Mouse (Mus musculus): Measurements from ENCODE around the gene Gm44805. TPM values are rescaled to one million over a fixed set of nuclear protein-coding genes. Genes with fewer than 3 reads are reported as not detected.

Gene Gm44805
- polyA plus RNA-seq, 1 experiment: not detected

DNA sequence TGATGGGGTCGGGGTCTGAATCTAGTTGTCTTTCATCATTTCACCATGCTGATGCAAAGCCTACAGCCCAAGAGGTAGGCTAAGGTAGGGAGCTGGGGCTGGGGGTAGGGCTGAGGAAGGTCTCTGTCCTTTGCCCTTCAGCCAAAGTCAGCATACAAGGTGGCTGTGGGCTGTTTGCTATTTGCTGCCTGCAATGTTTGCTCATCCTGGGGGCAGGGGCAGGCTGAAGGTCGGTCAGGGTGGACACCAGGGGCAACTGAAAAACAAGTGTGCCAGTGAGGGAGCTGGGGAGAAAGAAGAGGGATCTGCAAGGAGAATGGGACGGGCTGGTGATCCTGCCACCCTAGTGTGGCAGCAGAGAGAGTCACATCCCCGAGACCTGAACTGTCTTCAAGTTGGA, 4.2 kb upstream of the Gm44805 start:
- Histone ChIP-seq H3K4me3 (ENCODE audit: insufficient read depth, low read length) (no peak overlapping the region), H3K27ac (ENCODE audit: insufficient read depth, low read length) (no peak overlapping the region), H3K4me1 (ENCODE audit: control insufficient read depth, insufficient read depth, low read length) (no peaks in the 10 kb centered on the region)
- TF ChIP-seq POLR2A (IDR thresholded peaks at IDR 0.05; ENCODE audit: low read depth, low read length) (no peak), CTCF (IDR thresholded peaks at IDR 0.05; ENCODE audit: borderline replicate concordance, insufficient read depth, low read length) (no peak)

DNA sequence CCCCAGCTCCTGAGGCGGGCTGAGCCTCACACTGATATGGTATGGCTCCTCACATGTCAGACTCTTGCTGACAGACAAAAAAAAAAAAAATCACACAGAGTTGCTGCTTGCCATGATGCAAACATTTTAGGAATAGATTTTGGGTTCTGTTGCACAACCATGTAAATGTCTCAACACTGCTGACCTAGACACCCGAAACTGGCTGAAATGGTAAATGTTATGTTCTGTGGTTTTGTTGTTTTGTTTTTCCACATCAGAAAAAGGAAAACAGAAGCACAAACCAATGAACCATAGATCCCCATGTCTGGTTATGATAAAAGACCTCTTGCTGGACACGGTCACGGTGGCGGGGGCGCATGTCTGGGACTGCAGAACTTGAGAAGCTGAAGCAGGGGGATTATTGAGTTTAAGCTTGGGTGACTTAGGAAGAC, 2.6 kb upstream of the Gm44805 start:
- Histone ChIP-seq H3K4me1 (ENCODE audit: control insufficient read depth, insufficient read depth, low read length) (no peaks in the 10 kb centered on the region), H3K4me3 (ENCODE audit: insufficient read depth, low read length) (no peak overlapping the region), H3K27ac (ENCODE audit: insufficient read depth, low read length) (no peak overlapping the region)
- TF ChIP-seq POLR2A (IDR thresholded peaks at IDR 0.05; ENCODE audit: low read depth, low read length): no peak
- no peak for TF ChIP-seq CTCF (IDR thresholded peaks at IDR 0.05; ENCODE audit: borderline replicate concordance, insufficient read depth, low read length)

DNA sequence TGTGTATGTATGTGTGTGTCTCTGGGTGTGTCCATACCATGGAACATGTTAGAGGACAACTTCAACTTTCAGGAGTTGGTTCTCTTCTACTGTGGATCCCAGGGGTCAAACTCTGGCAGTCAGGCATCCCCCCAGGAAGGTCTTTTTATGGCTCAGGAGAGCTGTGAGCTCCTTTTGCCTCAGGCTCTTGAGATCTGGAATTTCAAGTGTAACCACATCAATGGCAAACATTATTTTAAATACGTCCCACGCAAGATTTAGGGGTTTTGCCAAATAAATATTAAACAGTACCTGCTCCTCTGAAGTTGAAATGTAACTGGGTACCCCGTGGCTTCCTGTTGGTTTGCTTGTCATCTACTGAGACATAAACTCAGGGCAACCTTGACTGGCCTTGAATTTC, 1.8 kb upstream of the Gm44805 start:
- Histone ChIP-seq H3K4me3 (ENCODE audit: insufficient read depth, low read length) (no peak overlapping the region), H3K27ac (ENCODE audit: insufficient read depth, low read length) (no peak overlapping the region), H3K4me1 (ENCODE audit: control insufficient read depth, insufficient read depth, low read length) (no peaks in the 10 kb centered on the region)
- no peak for TF ChIP-seq POLR2A (IDR thresholded peaks at IDR 0.05; ENCODE audit: low read depth, low read length)
- TF ChIP-seq CTCF (IDR thresholded peaks at IDR 0.05; ENCODE audit: borderline replicate concordance, insufficient read depth, low read length): no peak

DNA sequence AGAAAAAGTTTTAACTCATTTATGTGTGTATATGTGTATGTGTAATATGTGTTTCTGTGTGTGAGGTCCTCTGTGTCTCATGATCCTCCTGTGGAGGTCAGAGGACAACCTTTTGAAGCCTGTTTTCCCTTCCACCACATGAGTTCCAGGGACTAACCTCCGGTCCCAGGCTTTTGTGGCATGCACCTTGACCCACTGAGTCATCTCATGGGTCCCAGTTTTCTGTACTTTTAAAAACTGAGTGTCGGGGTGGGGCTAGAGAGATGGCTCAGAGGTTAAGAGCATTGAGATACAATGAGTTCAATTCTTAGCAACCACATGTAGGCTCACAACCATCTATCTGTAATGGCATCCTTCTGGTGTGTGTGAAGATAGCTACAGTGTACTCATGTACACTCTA, 521 bp downstream of the Gm44805 start:
- Histone ChIP-seq H3K27ac (ENCODE audit: insufficient read depth, low read length) (no peak overlapping the region), H3K4me3 (ENCODE audit: insufficient read depth, low read length) (no peak overlapping the region), H3K4me1 (ENCODE audit: control insufficient read depth, insufficient read depth, low read length) (no peaks in the 10 kb centered on the region)
- TF ChIP-seq POLR2A (IDR thresholded peaks at IDR 0.05; ENCODE audit: low read depth, low read length): no peak
- no peak for TF ChIP-seq CTCF (IDR thresholded peaks at IDR 0.05; ENCODE audit: borderline replicate concordance, insufficient read depth, low read length)

DNA sequence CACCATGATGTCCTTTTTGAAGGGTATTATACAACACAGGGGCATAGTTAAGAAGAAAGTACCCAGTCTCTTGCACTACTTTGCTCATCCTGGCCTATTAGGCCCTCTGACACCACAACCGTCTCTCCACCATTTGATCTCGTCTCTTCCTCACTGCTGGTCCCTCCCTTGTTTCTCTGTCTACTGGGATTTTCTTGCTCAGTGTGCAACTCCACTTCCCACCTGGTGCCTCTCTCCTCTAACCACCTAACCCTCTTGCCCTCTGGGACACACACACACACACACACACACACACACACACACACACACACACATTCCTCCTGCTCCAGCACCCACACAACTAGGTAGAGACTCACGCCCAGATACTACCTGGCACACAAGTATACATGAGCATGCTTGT, 2.3 kb downstream of the Gm44805 start:
- no peak for TF ChIP-seq CTCF (IDR thresholded peaks at IDR 0.05; ENCODE audit: borderline replicate concordance, insufficient read depth, low read length)
- TF ChIP-seq POLR2A (IDR thresholded peaks at IDR 0.05; ENCODE audit: low read depth, low read length): no peak
- Histone ChIP-seq H3K4me3 (ENCODE audit: insufficient read depth, low read length) (no peak overlapping the region), H3K4me1 (ENCODE audit: control insufficient read depth, insufficient read depth, low read length) (no peaks in the 10 kb centered on the region), H3K27ac (ENCODE audit: insufficient read depth, low read length) (no peak overlapping the region)

DNA sequence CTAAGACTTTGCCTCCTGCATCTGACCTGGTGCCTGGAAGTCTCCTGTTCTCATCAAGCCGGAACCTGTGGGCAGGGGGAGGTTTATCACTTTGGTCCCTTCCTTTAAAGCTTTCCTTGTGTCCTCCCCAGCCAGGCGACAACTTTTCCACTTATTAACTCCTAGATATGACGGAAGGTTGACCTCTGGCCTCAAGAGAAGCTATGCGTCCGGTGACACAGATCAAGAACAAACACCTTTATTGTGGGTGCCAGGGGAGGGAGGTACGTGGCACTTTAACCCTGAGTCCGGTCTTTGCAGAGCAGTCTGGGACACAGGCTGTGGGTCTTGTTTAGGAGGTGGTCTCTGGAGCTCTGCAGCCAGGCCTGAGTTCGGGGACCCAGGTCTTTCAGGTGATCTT, 3.4 kb downstream of the Gm44805 start, which contains the start of gene Apoc2:
TSS of gene Apoc2 (minus strand) at position 70 of the 400 bp plus-strand sequence.
- Histone ChIP-seq H3K27ac (ENCODE audit: insufficient read depth, low read length) (no peak within 1 kb of the TSS), H3K4me1 (ENCODE audit: control insufficient read depth, insufficient read depth, low read length) (no peaks in the 10 kb centered on the region), H3K4me3 (ENCODE audit: insufficient read depth, low read length) (no peak within 1 kb of the TSS)
- TF ChIP-seq POLR2A (IDR thresholded peaks at IDR 0.05; ENCODE audit: low read depth, low read length) (no peak), CTCF (IDR thresholded peaks at IDR 0.05; ENCODE audit: borderline replicate concordance, insufficient read depth, low read length) (no peak)

DNA sequence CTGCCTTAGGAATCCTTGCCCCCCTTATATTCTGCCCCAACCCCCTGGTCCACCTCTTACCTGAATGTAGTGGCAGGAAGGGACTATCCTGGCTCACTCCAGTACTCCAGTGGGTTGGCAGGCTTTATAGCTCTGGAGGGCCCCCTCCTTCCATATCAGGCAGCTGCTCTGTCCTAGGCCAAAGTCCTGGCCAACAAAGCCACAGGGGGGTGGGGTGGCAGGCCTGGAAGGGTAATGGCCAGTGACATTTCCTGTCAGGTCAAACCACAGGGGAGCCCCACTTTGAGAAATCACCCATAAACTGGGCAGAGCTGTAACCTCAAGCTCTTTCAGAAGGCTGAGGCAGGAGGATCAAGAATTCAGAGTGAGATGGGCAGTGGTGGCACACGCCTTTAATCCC, 4.6 kb downstream of the Gm44805 start:
- H3K27ac ChIP-seq (ENCODE audit: insufficient read depth, low read length): no peak overlapping the region
- no peaks in the 10 kb centered on the region for H3K4me1 ChIP-seq (ENCODE audit: control insufficient read depth, insufficient read depth, low read length)
- TF ChIP-seq CTCF (IDR thresholded peaks at IDR 0.05; ENCODE audit: borderline replicate concordance, insufficient read depth, low read length) (no peak), POLR2A (IDR thresholded peaks at IDR 0.05; ENCODE audit: low read depth, low read length) (no peak)
- H3K4me3 ChIP-seq (ENCODE audit: insufficient read depth, low read length): no peak overlapping the region

DNA sequence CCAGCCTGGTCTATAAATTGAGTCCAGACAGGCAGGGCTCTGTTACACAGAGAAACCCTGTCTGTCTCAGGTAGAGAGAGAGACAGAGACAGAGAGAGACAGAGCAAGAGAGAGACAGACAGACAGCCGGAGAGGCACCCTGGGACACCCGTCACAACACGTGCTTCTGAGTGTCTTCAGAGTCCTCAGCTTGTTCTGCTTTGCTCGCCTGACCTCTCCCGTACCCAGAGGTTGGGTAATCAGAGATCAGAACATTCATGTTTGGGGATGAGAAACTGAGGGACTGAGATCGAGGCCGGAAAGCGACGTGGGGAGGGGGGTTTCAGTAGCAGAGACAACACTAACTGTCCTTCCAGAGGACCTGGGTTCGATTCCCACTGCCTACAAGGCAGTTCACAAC, 5.4 kb downstream of the Gm44805 start:
- Histone ChIP-seq H3K4me3 (ENCODE audit: insufficient read depth, low read length) (no peak overlapping the region), H3K27ac (ENCODE audit: insufficient read depth, low read length) (no peak overlapping the region), H3K4me1 (ENCODE audit: control insufficient read depth, insufficient read depth, low read length) (no peaks in the 10 kb centered on the region)
- no peak for TF ChIP-seq CTCF (IDR thresholded peaks at IDR 0.05; ENCODE audit: borderline replicate concordance, insufficient read depth, low read length)
- no peak for TF ChIP-seq POLR2A (IDR thresholded peaks at IDR 0.05; ENCODE audit: low read depth, low read length)

DNA sequence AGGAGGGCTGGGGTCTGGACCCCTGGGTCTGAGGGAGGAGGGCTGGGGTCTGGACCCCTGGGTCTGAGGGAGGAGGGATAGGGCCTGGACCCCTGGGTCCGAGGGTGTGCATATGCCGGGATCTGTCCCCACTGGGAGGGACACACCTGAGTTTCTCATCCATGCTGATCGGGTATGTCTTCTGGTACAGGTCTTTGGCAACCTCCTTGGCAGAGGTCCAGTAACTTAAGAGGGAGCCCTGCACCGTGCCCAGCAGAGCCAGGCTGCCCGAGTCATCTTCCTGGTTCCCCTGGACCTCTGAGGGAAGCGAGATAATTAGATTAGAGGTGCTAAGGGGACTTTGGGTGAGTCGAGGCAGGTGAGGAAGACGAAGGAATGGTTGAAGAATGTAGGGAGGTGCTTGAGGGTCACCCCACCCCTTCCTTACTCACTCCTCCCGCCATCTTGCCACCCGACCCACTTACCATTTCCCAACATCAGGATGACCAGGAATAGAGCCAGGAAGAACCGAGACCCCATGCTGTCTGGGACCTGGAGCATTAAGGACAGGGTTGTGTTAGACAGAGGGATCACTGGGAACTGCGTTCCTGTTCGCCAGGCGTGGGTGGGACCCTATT, 8.0 kb downstream of the Gm44805 start:
- TF ChIP-seq CTCF (IDR thresholded peaks at IDR 0.05; ENCODE audit: borderline replicate concordance, insufficient read depth, low read length): no peak
- TF ChIP-seq POLR2A (IDR thresholded peaks at IDR 0.05; ENCODE audit: low read depth, low read length): no peak
- H3K4me1 ChIP-seq (ENCODE audit: control insufficient read depth, insufficient read depth, low read length): no peaks in the 10 kb centered on the region
- H3K4me3 ChIP-seq (ENCODE audit: insufficient read depth, low read length): no peak overlapping the region
- no peak overlapping the region for H3K27ac ChIP-seq (ENCODE audit: insufficient read depth, low read length)

DNA sequence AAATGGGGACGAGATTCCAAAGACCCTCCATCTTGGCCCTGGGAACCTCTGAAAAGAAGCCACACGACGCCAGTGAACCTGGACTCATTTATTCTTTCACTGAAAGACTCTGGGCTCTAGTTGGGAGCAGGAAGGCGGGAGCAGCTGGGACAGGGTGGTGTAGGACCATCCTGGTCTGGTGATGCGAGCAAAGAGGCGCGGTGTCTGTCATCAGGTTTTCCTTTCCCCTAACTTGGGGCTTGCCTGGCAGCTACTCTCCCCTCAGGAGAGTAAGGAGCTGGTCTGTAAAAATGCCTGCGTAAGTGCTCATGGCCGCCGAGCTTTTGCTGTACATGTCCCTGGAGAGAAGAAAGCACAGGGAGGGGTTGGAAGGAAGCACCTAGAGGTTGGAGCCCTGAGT, 9.7 kb downstream of the Gm44805 start:
- no peak for TF ChIP-seq POLR2A (IDR thresholded peaks at IDR 0.05; ENCODE audit: low read depth, low read length)
- TF ChIP-seq CTCF (IDR thresholded peaks at IDR 0.05; ENCODE audit: borderline replicate concordance, insufficient read depth, low read length): no peak
- no peak overlapping the region for H3K27ac ChIP-seq (ENCODE audit: insufficient read depth, low read length)
- no peak overlapping the region for H3K4me3 ChIP-seq (ENCODE audit: insufficient read depth, low read length)
- no peaks in the 10 kb centered on the region for H3K4me1 ChIP-seq (ENCODE audit: control insufficient read depth, insufficient read depth, low read length)

Data from embryonic fibroblast, embryonic 13.5 days (primary cell).